Mouse (Mus musculus): ENCODE data around the gene Acadvl.

- TF ChIP-seq CTCF (IDR thresholded peaks at IDR 0.05 in 2 of 3, conservative IDR thresholded peaks at IDR 0.05 in 1 of 3; ENCODE audit: control insufficient read depth in 1 of 3, insufficient read depth in 1 of 3, low read depth in 2 of 3, low read length in 3 of 3, poor library complexity in 1 of 3, severe bottlenecking in 1 of 3) (no peak), POLR2AphosphoS2 (IDR thresholded peaks at IDR 0.05; ENCODE audit: low read length) (no peak), POLR2A (IDR thresholded peaks at IDR 0.05; ENCODE audit: control insufficient read depth in 1 of 2, insufficient read depth in 1 of 2, low read depth in 1 of 2, low read length in 2 of 2, poor library complexity in 1 of 2) (no peak), MAX (IDR thresholded peaks at IDR 0.05; ENCODE audit: low read length) (no peak), GATA1 (IDR thresholded peaks at IDR 0.05; ENCODE audit: low read depth, low read length) (no peak), TAL1 (IDR thresholded peaks at IDR 0.05; ENCODE audit: low read length) (no peak), MAFK (IDR thresholded peaks at IDR 0.05; ENCODE audit: borderline replicate concordance, low read depth, low read length) (no peak), NELFE (IDR thresholded peaks at IDR 0.05; ENCODE audit: low read depth, low read length) (no peak), ZC3H11A (IDR thresholded peaks at IDR 0.05; ENCODE audit: low read depth, low read length) (no peak), BHLHE40 (IDR thresholded peaks at IDR 0.05; ENCODE audit: borderline replicate concordance, low read depth, low read length) (no peak), CHD2 (IDR thresholded peaks at IDR 0.05; ENCODE audit: low read length) (no peak), RCOR1 (IDR thresholded peaks at IDR 0.05; ENCODE audit: low read depth, low read length) (no peak), MYC (IDR thresholded peaks at IDR 0.05; ENCODE audit: low read depth, low read length) (no peak)
Measured at GRCm38 (mm10) chr11:70026689-70027088, 11.5 kb upstream of the Acadvl start.
